14 mouse cellular contexts compared by ENCODE assay signal in the genomic region with DNA sequence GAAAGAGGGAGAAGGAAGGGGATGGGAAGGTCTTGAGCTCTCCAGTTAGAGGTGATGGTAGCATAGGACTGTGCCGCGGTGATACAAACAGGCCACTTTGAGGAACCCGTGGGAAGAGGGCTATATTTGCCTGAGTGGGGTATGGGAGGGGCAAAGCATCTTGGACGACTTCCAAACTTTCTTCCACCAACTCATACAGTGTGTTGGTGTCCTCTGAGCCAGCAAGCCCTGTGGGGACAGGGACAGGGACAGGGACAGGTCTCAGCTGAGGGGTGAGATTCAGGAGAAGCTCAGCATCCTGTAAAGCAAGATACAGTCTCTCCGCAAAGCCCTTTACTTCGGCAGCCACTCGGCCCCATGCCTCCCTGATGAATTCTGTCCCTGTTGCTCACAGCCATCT. TPM values are rescaled to one million over a fixed set of nuclear protein-coding genes. Genes with fewer than 3 reads are reported as not detected.
DNase-seq lines count a peak whose midpoint lies in the region; ATAC-seq and TF ChIP-seq lines count a peak whose summit lies in the region.
"Had no signal": no experiment of that assay in that cellular context is flagged by ENCODE, and none has a peak within 500 bp of the region (broad histone marks: within the 10 kb centered on the region; RNA-seq: fewer than 3 reads in every experiment).

No protein-coding gene starts in this region.

- H3K4me1 ChIP-seq in heart, embryonic 13.5 days, result peaks cover 33% of the 10 kb centered on the region
- peaks cover 11% of the 10 kb centered on the region for H3K4me1 ChIP-seq in heart, embryonic 11.5 days (ENCODE audit: control insufficient read depth, insufficient read depth, low read length)
- H3K4me1 ChIP-seq in lung, embryonic 16.5 days (replicated peaks; ENCODE audit: control insufficient read depth, insufficient read depth, low read length), result peaks cover 7% of the 10 kb centered on the region; the same call in 1 of the 2 replicates
- peaks cover 50% of the 10 kb centered on the region for H3K4me1 ChIP-seq in forebrain, embryonic 15.5 days
- H3K4me1 ChIP-seq in hindbrain, postnatal 0 days (ENCODE audit: insufficient read depth, low read length), result peaks cover 33% of the 10 kb centered on the region
- H3K4me1 ChIP-seq: liver, embryonic 12.5 days had no signal

- ATAC-seq in heart, embryonic 13.5 days (ENCODE audit: extremely low read depth, insufficient number of reproducible peaks, low FRiP score, low TSS enrichment), result 0 out of 2 replicates have a peak, but pooled peaks have one; percentile 10
- no peak for ATAC-seq in heart, embryonic 11.5 days (replicated peaks; ENCODE audit: insufficient number of reproducible peaks, low FRiP score, low TSS enrichment)
- peak; percentile 46; the same call in 1 of the 2 replicates for ATAC-seq in lung, embryonic 16.5 days (ENCODE audit: low read depth)
- peak; percentile 55 for ATAC-seq in forebrain, embryonic 15.5 days (replicated peaks)
- no peak for ATAC-seq in hindbrain, postnatal 0 days
- ATAC-seq: liver, embryonic 12.5 days had no signal

- peaks cover 28% of the 10 kb centered on the region for H3K27me3 ChIP-seq in heart, embryonic 13.5 days (replicated peaks)
- peaks cover 11% of the 10 kb centered on the region; the same call in 1 of the 2 replicates for H3K27me3 ChIP-seq in heart, embryonic 11.5 days (ENCODE audit: control insufficient read depth, insufficient read depth, low read length)
- H3K27me3 ChIP-seq in lung, embryonic 16.5 days (ENCODE audit: control insufficient read depth, insufficient read depth, low read depth, low read length), result no peaks in the 10 kb centered on the region
- no peaks in the 10 kb centered on the region for H3K27me3 ChIP-seq in forebrain, embryonic 15.5 days
- H3K27me3 ChIP-seq in hindbrain, postnatal 0 days (ENCODE audit: insufficient read depth, low read length), result no peaks in the 10 kb centered on the region

- H3K36me3 ChIP-seq in heart, embryonic 13.5 days, result no peaks in the 10 kb centered on the region
- no peaks in the 10 kb centered on the region for H3K36me3 ChIP-seq in heart, embryonic 11.5 days (ENCODE audit: control insufficient read depth, insufficient read depth, low read length)
- no peaks in the 10 kb centered on the region for H3K36me3 ChIP-seq in lung, embryonic 16.5 days (ENCODE audit: control insufficient read depth, insufficient read depth, low read length)
- H3K36me3 ChIP-seq in forebrain, embryonic 15.5 days, result no peaks in the 10 kb centered on the region
- no peaks in the 10 kb centered on the region for H3K36me3 ChIP-seq in hindbrain, postnatal 0 days (ENCODE audit: insufficient read depth, low read length)
- H3K36me3 ChIP-seq: liver, embryonic 12.5 days; midbrain, embryonic 12.5 days had no signal

- WGBS in heart, embryonic 13.5 days, result 45% methylated on average over 7 of the region's 7 CpGs
- 57% methylated on average over 7 of the region's 7 CpGs for WGBS in heart, embryonic 11.5 days (ENCODE audit: insufficient replicate concordance)
- 45% methylated on average over 7 of the region's 7 CpGs for WGBS in lung, embryonic 16.5 days
- 45% methylated on average over 7 of the region's 7 CpGs for WGBS in forebrain, embryonic 15.5 days
- WGBS in hindbrain, postnatal 0 days, result 39% methylated on average over 7 of the region's 7 CpGs

- H3K9me3 ChIP-seq in heart, embryonic 13.5 days, result no peaks in the 10 kb centered on the region
- H3K9me3 ChIP-seq in heart, embryonic 11.5 days (replicated peaks; ENCODE audit: control insufficient read depth, low read length), result no peaks in the 10 kb centered on the region
- H3K9me3 ChIP-seq in lung, embryonic 16.5 days (ENCODE audit: control insufficient read depth, low read length), result no peaks in the 10 kb centered on the region
- H3K9me3 ChIP-seq in forebrain, embryonic 15.5 days, result no peaks in the 10 kb centered on the region
- no peaks in the 10 kb centered on the region for H3K9me3 ChIP-seq in hindbrain, postnatal 0 days (ENCODE audit: low read length)
- H3K9me3 ChIP-seq: liver, embryonic 12.5 days; midbrain, embryonic 12.5 days had no signal

- H3K27ac ChIP-seq in heart, embryonic 13.5 days (replicated peaks), result no peak overlapping the region
- no peak overlapping the region for H3K27ac ChIP-seq in heart, embryonic 11.5 days (ENCODE audit: low read depth, low read length)
- no peak overlapping the region for H3K27ac ChIP-seq in lung, embryonic 16.5 days (ENCODE audit: low read length)
- H3K27ac ChIP-seq in forebrain, embryonic 15.5 days (replicated peaks), result peak overlapping the region; percentile 80
- H3K27ac ChIP-seq in hindbrain, postnatal 0 days, result peak overlapping the region; percentile 81
- H3K27ac ChIP-seq: heart, adult 2 months; liver, embryonic 12.5 days; midbrain, embryonic 12.5 days had no signal

- no peak overlapping the region for H3K4me2 ChIP-seq in heart, embryonic 13.5 days
- no peak overlapping the region for H3K4me2 ChIP-seq in heart, embryonic 11.5 days
- no peak overlapping the region for H3K4me2 ChIP-seq in lung, embryonic 16.5 days (ENCODE audit: low read depth, low read length)
- H3K4me2 ChIP-seq in forebrain, embryonic 15.5 days (replicated peaks), result peak overlapping the region; percentile 12; the same call in 1 of the 2 replicates
- no peak overlapping the region for H3K4me2 ChIP-seq in hindbrain, postnatal 0 days (ENCODE audit: low read depth, low read length)
- H3K4me2 ChIP-seq: liver, embryonic 12.5 days; midbrain, embryonic 12.5 days had no signal

- H3K9ac ChIP-seq in heart, embryonic 13.5 days, result no peak overlapping the region
- H3K9ac ChIP-seq in heart, embryonic 11.5 days (ENCODE audit: low read depth, low read length), result no peak overlapping the region
- H3K9ac ChIP-seq in lung, embryonic 16.5 days (ENCODE audit: low read length), result no peak overlapping the region
- H3K9ac ChIP-seq in forebrain, embryonic 15.5 days (replicated peaks), result no peak overlapping the region
- H3K9ac ChIP-seq in hindbrain, postnatal 0 days (replicated peaks; ENCODE audit: low read length), result no peak overlapping the region; the same call in 1 of the 2 replicates
- H3K9ac ChIP-seq: liver, embryonic 12.5 days; midbrain, embryonic 12.5 days had no signal

- DNase-seq in lung, postnatal 14 days, result no peak
- no peak for DNase-seq in hindbrain, postnatal 0 days (ENCODE audit: low spot score)
- no peak for DNase-seq in adrenal gland, postnatal 4 days (ENCODE audit: low spot score in 2 of 2)
- DNase-seq: adrenal gland, postnatal 14 days; heart, adult 2 months; heart, postnatal 4 days; kidney, adult 2 months had no signal

- no peak for TF ChIP-seq CTCF in hindbrain, postnatal 0 days (IDR thresholded peaks at IDR 0.05; ENCODE audit: low read depth)

- no peak overlapping the region for H3K4me3 ChIP-seq in heart, embryonic 13.5 days
- H3K4me3 ChIP-seq in heart, embryonic 11.5 days (ENCODE audit: low read depth, low read length), result no peak overlapping the region
- H3K4me3 ChIP-seq in lung, embryonic 16.5 days (ENCODE audit: low read length), result no peak overlapping the region
- H3K4me3 ChIP-seq in forebrain, embryonic 15.5 days, result no peak overlapping the region
- no peak overlapping the region for H3K4me3 ChIP-seq in hindbrain, postnatal 0 days (ENCODE audit: low read length)
- H3K4me3 ChIP-seq: heart, adult 2 months; liver, embryonic 12.5 days; midbrain, embryonic 12.5 days had no signal

RNA-seq across cellular contexts. Expression of a gene that starts 50.5 kb away (rescaled TPM):
- 0.29 and 0.33 TPM in 2 replicates for polyA plus RNA-seq in heart, embryonic 13.5 days (2015; fragmentation: Nextera tagmentation; extraction: Ambion mirVana)
- polyA plus RNA-seq in heart, embryonic 11.5 days (2014; fragmentation: Nextera tagmentation; extraction: Ambion mirVana), result 0.10 TPM in 1 of 2 replicates, not detected in the other
- polyA plus RNA-seq in lung, embryonic 16.5 days (2015; fragmentation: Nextera tagmentation; extraction: Ambion mirVana), result 0.38 and 0.39 TPM in 2 replicates
- 33.1 and 33.3 TPM in 2 replicates for polyA plus RNA-seq in forebrain, embryonic 15.5 days (2015; fragmentation: Nextera tagmentation; extraction: Ambion mirVana)
- total RNA-seq in hindbrain, postnatal 0 days (2014; rRNA removed), result 80.1 and 93.5 TPM in 2 replicates
- polyA plus RNA-seq in hindbrain, postnatal 0 days (2015; fragmentation: Nextera tagmentation; extraction: Ambion mirVana), result 39.5 and 43.5 TPM in 2 replicates
- 1 to 10 TPM; 7.6 to 8.7 TPM for total RNA-seq in adrenal gland, postnatal 4 days (2021)
- total RNA-seq: MEL had no signal

Comparison
In these comparisons a context has a peak if more than half of its experiments do, and no peak if none do; other contexts are left out.
1. ATAC-seq: peak in heart, embryonic 13.5 days (single experiment), lung, embryonic 16.5 days (single experiment) and forebrain, embryonic 15.5 days (single experiment); none in heart, embryonic 11.5 days (single experiment) and hindbrain, postnatal 0 days (single experiment).
2. H3K27ac ChIP-seq: peak in forebrain, embryonic 15.5 days (single experiment) and hindbrain, postnatal 0 days (single experiment); none in heart, embryonic 13.5 days (single experiment), heart, embryonic 11.5 days (single experiment) and lung, embryonic 16.5 days (single experiment).
3. RNA of a gene that starts 50.5 kb away (polyA plus RNA-seq): 39.5 to 43.5 TPM in hindbrain, postnatal 0 days and 33.1 to 33.3 TPM in forebrain, embryonic 15.5 days; 0.38 to 0.39 TPM in lung, embryonic 16.5 days, 0.29 to 0.33 TPM in heart, embryonic 13.5 days and 0.10 TPM in heart, embryonic 11.5 days; every median in the first group is over 10 times any median in the second.